Mouse (Mus musculus) stomach, embryonic 16.5 days (tissue): ENCODE results near the gene Slc15a1. TPM values are rescaled to one million over a fixed set of nuclear protein-coding genes. Genes with fewer than 3 reads are reported as not detected.

Experiments
- ATAC-seq: fragments of 200-750 bp; cut with Nextera tagmentation; 2 replicates; pipeline ENCODE4 v1.8.0; 2017; ENCODE audit warnings: moderate number of reproducible peaks, moderate TSS enrichment; ENCODE audit not compliant: insufficient read depth, low FRiP score
- H3K27ac ChIP-seq: fragments of 300-500 bp; sonication (generic); 2 replicates; pipeline ENCODE4 v1.5.1; 2014; ENCODE audit warnings: low read length
- H3K27me3 ChIP-seq: fragments of 300-500 bp; sonication (generic); 2 replicates; pipeline ENCODE4 v1.6.1; 2014; ENCODE audit warnings: low read length, control low read depth, mixed read lengths; ENCODE audit not compliant: control insufficient read depth, insufficient read depth
- H3K36me3 ChIP-seq: fragments of 300-500 bp; sonication (generic); 2 replicates; pipeline ENCODE4 v1.6.1; 2014; ENCODE audit warnings: low read length; ENCODE audit not compliant: control insufficient read depth, insufficient read depth
- H3K4me1 ChIP-seq: fragments of 300-500 bp; sonication (generic); 2 replicates; pipeline ENCODE4 v1.6.1; 2014; ENCODE audit warnings: low read length, control low read depth, mixed read lengths; ENCODE audit not compliant: control insufficient read depth, insufficient read depth
- H3K4me2 ChIP-seq: fragments of 300-500 bp; sonication (generic); 2 replicates; pipeline ENCODE4 v1.6.1; 2014; ENCODE audit warnings: low read depth, low read length, mixed read lengths
- H3K4me3 ChIP-seq: fragments of 300-500 bp; sonication (generic); replicated peaks from 2 replicates; pipeline ENCODE4 v1.5.1; 2014; ENCODE audit warnings: mild to moderate bottlenecking, low read length
- H3K9ac ChIP-seq: fragments of 300-500 bp; sonication (generic); 2 replicates; pipeline ENCODE4 v1.6.1; 2014; ENCODE audit warnings: low read length
- H3K9me3 ChIP-seq: fragments of 300-500 bp; sonication (generic); replicated peaks from 2 replicates; pipeline ENCODE4 v1.6.1; 2016; ENCODE audit warnings: low read length, control low read depth; ENCODE audit not compliant: control insufficient read depth
- WGBS: fragments of 180-500 bp; shearing (Covaris S2); extraction: QIAGEN DNeasy Blood & Tissue Kit; methylation state at CpG from one replicate; pipeline ENCODE4 v1.1.7; 2014; 5-methylcytosine and 5-hydroxymethylcytosine counted together
- polyA plus RNA-seq: library from polyadenylated mRNA; unstranded; fragments of >200 nt; fragmentation: Nextera tagmentation; extraction: Ambion mirVana; gene quantifications from 2 replicates; pipeline ENCODE4 v1.2.1, GENCODE M21; 2015

Gene Slc15a1
- polyA plus RNA-seq, 1 experiment from 2014 or later = 4.0 TPM

GRCm38 (mm10) chr14:121460966-121461365 lies 44.1 kb downstream of the Slc15a1 start:
- no peak overlapping the region for H3K4me2 ChIP-seq
- H3K27ac ChIP-seq = no peak overlapping the region
- no peaks in the 10 kb centered on the region for H3K4me1 ChIP-seq
- H3K4me3 ChIP-seq = no peak overlapping the region
- WGBS = 93% methylated on average over 3 of the region's 3 CpGs
- no peak overlapping the region for H3K9ac ChIP-seq
- no peaks in the 10 kb centered on the region for H3K27me3 ChIP-seq
- H3K9me3 ChIP-seq = no peaks in the 10 kb centered on the region
- ATAC-seq = no peak
- no peaks in the 10 kb centered on the region for H3K36me3 ChIP-seq

- no peak for ATAC-seq
- Histone ChIP-seq H3K27me3 (no peaks in the 10 kb centered on the region), H3K9ac (no peak overlapping the region), H3K27ac (no peak overlapping the region), H3K36me3 (no peaks in the 10 kb centered on the region), H3K4me2 (no peak overlapping the region), H3K4me3 (no peak overlapping the region), H3K4me1 (no peaks in the 10 kb centered on the region), H3K9me3 (no peaks in the 10 kb centered on the region)
- WGBS = 59% methylated on average over 1 of the region's 1 CpGs
Observed at GRCm38 (mm10) chr14:121458521-121458920, 46.5 kb downstream of the Slc15a1 start.

- Histone ChIP-seq H3K36me3 (no peaks in the 10 kb centered on the region), H3K9ac (no peak overlapping the region), H3K4me2 (no peak overlapping the region), H3K27me3 (no peaks in the 10 kb centered on the region), H3K9me3 (no peaks in the 10 kb centered on the region), H3K4me1 (no peaks in the 10 kb centered on the region), H3K4me3 (no peak overlapping the region), H3K27ac (no peak overlapping the region)
- no peak for ATAC-seq
- WGBS = 82% methylated on average over 6 of the region's 6 CpGs
Observed at GRCm38 (mm10) chr14:121457536-121457935, 47.5 kb downstream of the Slc15a1 start.

GRCm38 (mm10) chr14:121456416-121457285 lies 48.4 kb downstream of the Slc15a1 start:
- H3K4me1 ChIP-seq = no peaks in the 10 kb centered on the region
- H3K9ac ChIP-seq = no peak overlapping the region
- no peaks in the 10 kb centered on the region for H3K36me3 ChIP-seq
- H3K9me3 ChIP-seq = no peaks in the 10 kb centered on the region
- H3K27me3 ChIP-seq = no peaks in the 10 kb centered on the region
- no peak overlapping the region for H3K4me2 ChIP-seq
- H3K27ac ChIP-seq = no peak overlapping the region
- no peak overlapping the region for H3K4me3 ChIP-seq
- ATAC-seq = no peak
- WGBS = 83% methylated on average over 11 of the region's 11 CpGs

- H3K9me3 ChIP-seq = no peaks in the 10 kb centered on the region
- H3K9ac ChIP-seq = no peak overlapping the region
- no peak for ATAC-seq
- H3K4me3 ChIP-seq = no peak overlapping the region
- no peaks in the 10 kb centered on the region for H3K27me3 ChIP-seq
- H3K27ac ChIP-seq = no peak overlapping the region
- H3K4me2 ChIP-seq = no peak overlapping the region
- 78% methylated on average over 15 of the region's 15 CpGs for WGBS
- no peaks in the 10 kb centered on the region for H3K4me1 ChIP-seq
- H3K36me3 ChIP-seq = no peaks in the 10 kb centered on the region
Observed at GRCm38 (mm10) chr14:121455976-121456375, 49.1 kb downstream of the Slc15a1 start.

- Histone ChIP-seq H3K4me1 (peaks cover 3% of the 10 kb centered on the region; the same call in 1 of the 2 replicates), H3K36me3 (no peaks in the 10 kb centered on the region), H3K4me3 (no peak overlapping the region), H3K4me2 (no peak overlapping the region), H3K9me3 (no peaks in the 10 kb centered on the region), H3K27ac (no peak overlapping the region), H3K27me3 (no peaks in the 10 kb centered on the region), H3K9ac (no peak overlapping the region)
- no peak for ATAC-seq
- WGBS = 10% methylated on average over 6 of the region's 6 CpGs
Observed at GRCm38 (mm10) chr14:121455527-121455926, 49.5 kb downstream of the Slc15a1 start.

GRCm38 (mm10) chr14:121453130-121453529 lies 51.9 kb downstream of the Slc15a1 start:
- no peak for ATAC-seq
- Histone ChIP-seq H3K9me3 (no peaks in the 10 kb centered on the region), H3K4me3 (no peak overlapping the region), H3K9ac (no peak overlapping the region), H3K36me3 (no peaks in the 10 kb centered on the region), H3K4me2 (no peak overlapping the region), H3K27ac (no peak overlapping the region), H3K27me3 (no peaks in the 10 kb centered on the region), H3K4me1 (peaks cover 3% of the 10 kb centered on the region; the same call in 1 of the 2 replicates)
- WGBS = 39% methylated on average over 3 of the region's 3 CpGs

GRCm38 (mm10) chr14:121452227-121452626 lies 52.8 kb downstream of the Slc15a1 start:
- Histone ChIP-seq H3K4me3 (no peak overlapping the region), H3K4me2 (no peak overlapping the region), H3K27ac (no peak overlapping the region), H3K9ac (no peak overlapping the region), H3K36me3 (no peaks in the 10 kb centered on the region), H3K9me3 (no peaks in the 10 kb centered on the region), H3K27me3 (no peaks in the 10 kb centered on the region), H3K4me1 (peaks cover 3% of the 10 kb centered on the region; the same call in 1 of the 2 replicates)
- ATAC-seq = no peak
- 84% methylated on average over 6 of the region's 6 CpGs for WGBS

GRCm38 (mm10) chr14:121451424-121452029 lies 53.5 kb downstream of the Slc15a1 start:
- Histone ChIP-seq H3K27me3 (no peaks in the 10 kb centered on the region), H3K4me3 (no peak overlapping the region), H3K9me3 (no peaks in the 10 kb centered on the region), H3K4me1 (peaks cover 3% of the 10 kb centered on the region; the same call in 1 of the 2 replicates), H3K4me2 (no peak overlapping the region), H3K9ac (no peak overlapping the region), H3K27ac (no peak overlapping the region), H3K36me3 (no peaks in the 10 kb centered on the region)
- ATAC-seq = no peak
- 64% methylated on average over 7 of the region's 7 CpGs for WGBS
